Mouse (Mus musculus) neural tube, embryonic 14.5 days (tissue): ENCODE data around the gene Tspan8. TPM values are rescaled to one million over a fixed set of nuclear protein-coding genes. Genes with fewer than 3 reads are reported as not detected.
"Not testable (repeated sequence)": the region's sequence is repeated elsewhere in the genome, so short reads cannot be mapped to it uniquely, and the experiment has no call there.

Source experiments
- ATAC-seq: fragments of 200-750 bp; cut with Nextera tagmentation; 2 replicates; pipeline ENCODE4 v1.8.0; 2017; ENCODE audit warnings: low read depth, mild to moderate bottlenecking, moderate TSS enrichment, moderate library complexity
- H3K27ac ChIP-seq: fragments of 300-500 bp; sonication (generic); 2 replicates; pipeline ENCODE4 v1.5.1; 2014; ENCODE audit warnings: low read depth, mild to moderate bottlenecking, control low read depth, low read length, moderate library complexity, mixed read lengths
- H3K27me3 ChIP-seq: fragments of 300-500 bp; sonication (generic); 2 replicates; pipeline ENCODE4 v1.6.1; 2014; ENCODE audit warnings: low read length; ENCODE audit not compliant: control insufficient read depth, insufficient read depth
- H3K36me3 ChIP-seq: fragments of 300-500 bp; sonication (generic); 2 replicates; pipeline ENCODE4 v1.6.1; 2014; ENCODE audit warnings: low read length, mixed read lengths; ENCODE audit not compliant: control insufficient read depth, insufficient read depth
- H3K4me1 ChIP-seq: fragments of 300-500 bp; sonication (generic); 2 replicates; pipeline ENCODE4 v1.6.1; 2014; ENCODE audit warnings: low read length; ENCODE audit not compliant: control insufficient read depth, insufficient read depth
- H3K4me2 ChIP-seq: fragments of 300-500 bp; sonication (generic); 2 replicates; pipeline ENCODE4 v1.6.1; 2014; ENCODE audit warnings: mild to moderate bottlenecking, low read depth, low read length, control low read depth
- H3K4me3 ChIP-seq: fragments of 300-500 bp; sonication (generic); 2 replicates; pipeline ENCODE4 v1.5.1; 2014; ENCODE audit warnings: low read depth, low read length, control low read depth, mixed read lengths
- H3K9ac ChIP-seq: fragments of 300-500 bp; sonication (generic); replicated peaks from 2 replicates; pipeline ENCODE4 v1.6.1; 2014; ENCODE audit warnings: low read depth, mild to moderate bottlenecking, control low read depth, low read length, mixed read lengths
- H3K9me3 ChIP-seq: fragments of 300-500 bp; sonication (generic); 2 replicates; pipeline ENCODE4 v1.6.1; 2016; ENCODE audit warnings: low read length; ENCODE audit not compliant: control insufficient read depth
- WGBS: fragments of 180-500 bp; shearing (Covaris S2); extraction: QIAGEN DNeasy Blood & Tissue Kit; methylation state at CpG from one replicate; pipeline ENCODE4 v1.1.7; 2014; 5-methylcytosine and 5-hydroxymethylcytosine counted together
- polyA plus RNA-seq: library from polyadenylated mRNA; unstranded; fragments of >200 nt; fragmentation: Nextera tagmentation; extraction: Ambion mirVana; gene quantifications from 2 replicates; pipeline ENCODE4 v1.2.1, GENCODE M21; 2014

Gene Tspan8
- polyA plus RNA-seq, 1 experiment from 2014 or later: 0.29 TPM

DNA sequence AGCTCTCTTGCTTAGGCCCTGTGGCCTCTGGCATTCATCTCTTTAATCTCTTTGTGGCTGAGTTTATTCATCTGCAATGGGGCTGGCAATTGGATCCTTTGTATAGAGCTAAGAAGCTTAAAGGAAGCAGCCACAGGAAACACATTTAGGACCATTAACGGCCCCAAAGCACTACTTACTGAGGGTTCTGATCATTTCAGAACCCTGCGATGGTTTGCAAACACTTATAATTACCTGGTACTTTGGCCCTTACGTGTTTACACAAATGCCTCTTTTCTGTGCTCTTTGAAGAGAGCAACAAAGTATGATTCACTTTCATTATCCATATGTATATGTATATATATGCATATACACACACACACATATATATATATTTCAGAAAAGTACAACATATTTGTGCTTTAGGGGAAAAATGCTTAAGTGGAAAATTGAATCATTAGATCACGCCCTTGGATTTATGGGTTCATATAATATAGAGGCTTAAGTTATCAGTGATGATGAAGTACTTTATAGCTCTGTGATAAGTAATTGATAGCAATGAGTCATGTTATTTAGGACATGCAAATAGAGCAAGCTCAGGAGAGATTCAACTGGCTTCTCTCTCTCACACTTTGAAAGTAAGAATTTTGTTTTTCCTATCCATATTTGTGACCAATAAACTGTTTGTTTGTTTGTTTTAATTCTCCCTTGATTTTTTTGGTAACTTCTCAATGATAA, 20.4 kb upstream of the Tspan8 start:
- 61% methylated on average over 4 of the region's 4 CpGs for WGBS
- Histone ChIP-seq H3K4me2 (no peak overlapping the region), H3K36me3 (no peaks in the 10 kb centered on the region), H3K4me3 (no peak overlapping the region), H3K27me3 (no peaks in the 10 kb centered on the region), H3K27ac (no peak overlapping the region), H3K9ac (no peak overlapping the region), H3K4me1 (no peaks in the 10 kb centered on the region), H3K9me3 (no peaks in the 10 kb centered on the region)
- no peak for ATAC-seq

GRCm38 (mm10) chr10:115801464-115801863, 15.2 kb upstream of the Tspan8 start:
- 84% methylated on average over 3 of the region's 3 CpGs for WGBS
- H3K36me3 ChIP-seq: no peaks in the 10 kb centered on the region
- no peak for ATAC-seq

DNA sequence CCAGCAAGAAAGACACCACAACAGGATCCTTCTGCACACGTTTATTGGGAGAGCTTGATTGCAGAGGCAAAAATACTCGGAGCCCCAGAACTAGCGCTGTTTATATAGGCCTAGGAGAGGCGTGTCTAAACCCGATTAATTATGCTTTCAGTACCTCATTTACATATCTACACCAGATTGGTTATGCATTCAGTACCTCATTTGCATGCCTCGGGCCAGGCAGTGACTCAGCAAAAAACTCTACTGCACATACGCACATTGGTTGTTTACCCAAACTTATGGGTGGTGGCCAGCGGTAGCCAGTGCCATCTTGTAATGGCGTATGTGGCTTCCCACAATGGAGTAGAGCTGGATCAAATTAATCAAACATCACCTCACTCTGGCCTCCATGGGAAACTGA, 13.6 kb upstream of the Tspan8 start:
- H3K9me3 ChIP-seq, ATAC-seq, H3K4me1 ChIP-seq, H3K36me3 ChIP-seq, H3K4me3 ChIP-seq, H3K27ac ChIP-seq, H3K4me2 ChIP-seq, H3K27me3 ChIP-seq, H3K9ac ChIP-seq: not testable (repeated sequence)
- WGBS: 77% methylated on average over 9 of the region's 9 CpGs

More at GRCm38 (mm10) chr10:115801464-115801863, 15.2 kb upstream of the Tspan8 start:
- Histone ChIP-seq H3K4me1 (no peaks in the 10 kb centered on the region), H3K9ac (no peak overlapping the region), H3K4me2 (no peak overlapping the region), H3K27ac (no peak overlapping the region), H3K9me3 (no peaks in the 10 kb centered on the region), H3K4me3 (no peak overlapping the region), H3K27me3 (no peaks in the 10 kb centered on the region)

DNA sequence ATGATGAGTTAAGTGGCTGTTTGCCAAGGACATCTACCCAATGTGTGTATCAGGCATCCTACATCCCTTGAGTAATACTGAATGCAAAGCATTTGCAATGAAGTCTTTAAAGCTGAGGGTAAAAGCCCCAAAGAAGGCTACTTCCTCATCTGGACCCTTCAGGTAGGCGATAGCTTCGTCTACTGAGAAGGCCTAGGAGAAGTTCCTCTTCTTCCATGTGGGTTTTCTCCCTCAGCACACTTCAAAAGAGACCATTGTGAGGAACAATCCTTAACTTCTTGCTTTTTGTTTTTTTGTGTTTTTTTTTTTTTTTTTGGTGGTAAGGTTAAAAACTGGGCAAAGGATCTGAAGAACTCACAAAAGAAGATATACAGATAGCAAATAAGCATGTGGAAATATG, 12.9 kb upstream of the Tspan8 start:
- no peaks in the 10 kb centered on the region for H3K9me3 ChIP-seq
- ATAC-seq: no peak
- no peak overlapping the region for H3K9ac ChIP-seq
- WGBS: 94% methylated on average over 2 of the region's 2 CpGs
- no peaks in the 10 kb centered on the region for H3K27me3 ChIP-seq
- no peak overlapping the region for H3K4me3 ChIP-seq
- H3K27ac ChIP-seq: no peak overlapping the region
- H3K4me1 ChIP-seq: no peaks in the 10 kb centered on the region
- no peak overlapping the region for H3K4me2 ChIP-seq
- no peaks in the 10 kb centered on the region for H3K36me3 ChIP-seq

- Histone ChIP-seq H3K4me2 (no peak overlapping the region), H3K9ac (no peak overlapping the region), H3K27me3 (no peaks in the 10 kb centered on the region), H3K9me3 (no peaks in the 10 kb centered on the region), H3K27ac (no peak overlapping the region), H3K36me3 (no peaks in the 10 kb centered on the region), H3K4me3 (no peak overlapping the region), H3K4me1 (no peaks in the 10 kb centered on the region)
- WGBS: 92% methylated on average over 5 of the region's 5 CpGs
- no peak for ATAC-seq
Measured at GRCm38 (mm10) chr10:115805987-115806386, 10.6 kb upstream of the Tspan8 start.

DNA sequence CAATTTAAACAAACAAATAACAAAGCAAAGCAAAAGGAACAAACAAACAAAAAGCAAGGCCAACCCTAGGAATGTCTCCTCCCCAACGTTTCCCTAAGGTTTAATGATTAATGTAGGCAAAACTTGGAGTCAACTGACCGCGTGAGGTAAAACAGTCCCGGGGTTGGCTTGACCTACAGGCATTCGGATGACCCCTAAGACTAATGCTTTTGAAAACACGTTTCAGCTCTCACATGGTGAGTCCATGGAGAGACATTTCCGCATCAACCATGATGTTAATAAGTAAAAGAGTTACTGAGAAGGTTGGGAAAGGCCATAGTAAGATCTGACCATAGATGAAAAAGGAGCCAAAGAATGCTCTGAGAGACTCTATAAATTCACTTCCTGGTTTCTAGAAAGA, 7.5 kb upstream of the Tspan8 start:
- 82% methylated on average over 7 of the region's 7 CpGs for WGBS

DNA sequence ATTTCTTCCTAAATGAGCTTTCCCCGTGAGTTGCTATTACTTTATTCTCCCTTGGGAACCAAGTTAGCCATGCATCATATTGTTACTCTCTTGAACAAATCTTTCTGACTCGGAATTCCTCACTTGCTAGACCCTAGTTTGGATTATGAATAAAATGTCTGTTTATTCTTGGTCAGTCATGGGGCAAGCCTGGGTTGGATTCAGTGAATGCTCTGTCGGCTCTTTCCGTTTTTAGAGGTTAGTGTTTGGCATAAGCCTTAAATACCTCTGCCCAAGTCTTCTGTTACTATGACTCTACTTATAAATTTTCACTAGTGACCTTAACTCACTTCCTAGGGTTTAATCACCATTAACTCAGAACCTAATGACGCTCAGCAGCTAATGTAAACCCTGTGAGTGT, 5.1 kb upstream of the Tspan8 start:
- H3K9me3 ChIP-seq: no peaks in the 10 kb centered on the region
- no peak for ATAC-seq
- H3K4me2 ChIP-seq: no peak overlapping the region
- whole genome bisulfite sequencing: 50% methylated on average over 5 of the region's 5 CpGs
- H3K9ac ChIP-seq: no peak overlapping the region
- no peak overlapping the region for H3K4me3 ChIP-seq
- H3K27me3 ChIP-seq: no peaks in the 10 kb centered on the region
- no peak overlapping the region for H3K27ac ChIP-seq
- no peaks in the 10 kb centered on the region for H3K36me3 ChIP-seq
- H3K4me1 ChIP-seq: no peaks in the 10 kb centered on the region

More for the DNA sequence above, 7.5 kb upstream of the Tspan8 start:
- Histone ChIP-seq H3K9me3 (no peaks in the 10 kb centered on the region), H3K4me2 (no peak overlapping the region), H3K27ac (no peak overlapping the region), H3K36me3 (no peaks in the 10 kb centered on the region), H3K4me1 (no peaks in the 10 kb centered on the region), H3K4me3 (no peak overlapping the region), H3K27me3 (no peaks in the 10 kb centered on the region), H3K9ac (no peak overlapping the region)
- ATAC-seq: no peak

GRCm38 (mm10) chr10:115814878-115815277, 1.8 kb upstream of the Tspan8 start:
- no peaks in the 10 kb centered on the region for H3K9me3 ChIP-seq
- no peaks in the 10 kb centered on the region for H3K36me3 ChIP-seq
- no peak overlapping the region for H3K27ac ChIP-seq
- H3K4me2 ChIP-seq: no peak overlapping the region
- no peaks in the 10 kb centered on the region for H3K27me3 ChIP-seq
- H3K9ac ChIP-seq: no peak overlapping the region
- no peak for ATAC-seq
- H3K4me3 ChIP-seq: no peak overlapping the region
- no peaks in the 10 kb centered on the region for H3K4me1 ChIP-seq
- WGBS: 91% methylated on average over 11 of the region's 11 CpGs

DNA sequence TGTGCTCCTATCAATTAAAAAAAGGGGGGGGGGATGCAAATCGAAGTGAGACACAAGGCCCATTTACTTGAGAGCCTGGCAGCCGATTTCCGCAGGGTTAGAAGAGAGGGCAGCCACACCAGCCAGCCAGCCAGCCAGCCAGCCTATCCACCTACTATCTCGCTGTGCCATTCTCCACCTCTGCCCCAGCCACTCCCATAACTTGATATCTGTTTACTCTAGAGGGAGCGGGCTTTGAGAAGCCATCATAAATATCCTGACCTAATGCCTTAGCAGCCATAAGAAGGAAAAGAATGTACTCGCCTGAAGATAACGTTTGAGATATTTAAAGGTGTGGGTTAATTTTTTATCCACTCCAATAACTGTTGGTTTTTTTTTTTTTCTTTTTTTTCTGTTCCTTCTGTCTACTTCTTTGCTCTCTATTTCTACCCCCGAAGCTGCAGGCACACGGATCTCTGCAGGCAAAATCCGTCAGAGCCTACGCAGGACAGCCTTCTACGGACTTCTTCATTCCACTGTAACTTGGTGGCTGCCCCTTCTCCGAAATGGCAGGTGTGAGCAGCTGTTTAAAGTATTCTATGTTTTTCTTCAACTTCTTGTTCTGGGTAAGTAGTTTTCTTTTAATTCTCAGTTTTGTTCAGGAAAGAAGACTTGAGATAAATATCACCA, 558 bp downstream of the Tspan8 start:
- Histone ChIP-seq H3K9me3 (no peaks in the 10 kb centered on the region), H3K9ac (no peak overlapping the region), H3K36me3 (no peaks in the 10 kb centered on the region), H3K4me1 (no peaks in the 10 kb centered on the region), H3K27ac (no peak overlapping the region), H3K4me3 (no peak overlapping the region), H3K27me3 (no peaks in the 10 kb centered on the region), H3K4me2 (no peak overlapping the region)
- WGBS: 72% methylated on average over 13 of the region's 13 CpGs
- ATAC-seq: no peak
